Mouse (Mus musculus) gastrocnemius, postnatal 25 days (tissue): ENCODE measurements at regions not wholly inside any gene's neighbourhood (a gene's known extent, or its start where the extent isn't known, plus 50 kb on each side); places are given as distances from the start of the nearest gene placed in this dataset.

Experiments used
- DNase-seq: peaks from one replicate; pipeline ENCODE4 v3.0.0; 2022

DNA sequence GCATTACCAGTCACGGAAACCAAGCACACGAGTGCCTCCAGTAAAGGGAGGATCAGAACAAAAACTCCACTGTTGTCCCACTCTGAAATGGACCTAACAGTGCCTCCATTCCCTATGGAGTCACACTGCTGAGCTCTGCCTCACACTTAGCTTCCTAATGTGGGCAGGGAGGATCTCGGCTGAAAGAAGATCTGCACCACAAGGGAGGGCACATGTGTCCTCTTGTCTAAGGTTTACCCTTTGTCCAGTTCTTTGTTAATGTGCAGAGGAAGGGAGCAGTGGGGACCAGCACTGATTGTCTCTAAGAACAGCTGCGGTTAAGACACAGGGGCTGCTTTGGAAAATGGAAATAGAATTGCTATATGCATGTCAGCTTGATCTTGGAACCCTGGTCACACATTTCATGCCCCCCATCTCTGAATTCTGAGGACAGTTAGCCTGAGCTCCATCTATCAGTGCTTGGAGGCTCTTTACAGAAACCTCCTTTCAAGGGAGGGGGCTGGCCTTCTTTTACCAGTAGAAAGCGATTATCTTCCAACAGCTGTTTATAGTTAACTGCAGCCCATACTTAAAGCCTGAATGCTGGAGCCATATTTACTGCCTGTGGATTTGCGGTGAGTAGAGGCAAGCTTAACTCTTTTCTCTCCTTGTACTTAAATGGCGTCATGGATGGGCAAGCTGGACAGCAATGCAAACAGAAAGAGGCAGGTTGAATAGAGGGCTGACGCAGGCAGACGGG, 485.5 kb upstream of the Cdh11 start:
- DNase-seq: no peak

DNA sequence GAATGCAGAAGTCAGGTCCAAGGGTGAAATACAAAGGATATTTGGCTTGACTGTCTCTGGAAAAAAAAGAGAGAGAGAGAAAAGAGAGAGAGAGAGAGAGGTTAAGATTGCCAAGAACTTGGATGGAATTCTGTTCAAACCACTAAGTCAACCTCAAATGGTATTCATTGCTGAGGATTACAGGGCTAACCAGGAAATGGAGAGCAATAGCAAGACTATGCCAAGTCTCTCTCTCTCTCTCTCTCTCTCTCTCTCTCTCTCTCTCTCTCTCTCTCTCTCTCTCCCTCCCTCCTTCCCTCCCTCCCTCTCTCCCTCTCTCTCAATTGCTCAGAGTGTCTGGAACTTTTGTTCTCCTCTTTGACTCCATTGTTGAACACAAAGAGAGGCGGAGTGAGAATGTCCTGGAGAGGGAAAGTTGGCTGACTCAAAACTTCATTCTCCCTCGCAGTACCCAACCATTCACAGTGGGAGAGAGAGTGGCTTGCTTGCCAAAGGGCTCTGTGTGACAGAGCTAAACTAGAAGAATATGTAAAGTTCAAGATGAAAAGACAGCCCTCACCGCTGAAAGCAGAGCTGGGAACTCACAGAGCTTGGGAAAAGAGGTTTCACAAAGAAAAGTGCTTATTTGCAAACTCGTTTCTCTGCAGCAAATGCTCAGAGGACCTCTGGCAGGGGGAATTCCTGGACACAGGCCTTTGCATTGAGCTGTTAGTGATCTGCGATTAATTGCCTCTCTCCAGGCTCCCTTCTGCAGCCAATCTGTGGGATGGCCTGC, 487.1 kb upstream of the Cdh11 start:
- DNase-seq: no peak

DNA sequence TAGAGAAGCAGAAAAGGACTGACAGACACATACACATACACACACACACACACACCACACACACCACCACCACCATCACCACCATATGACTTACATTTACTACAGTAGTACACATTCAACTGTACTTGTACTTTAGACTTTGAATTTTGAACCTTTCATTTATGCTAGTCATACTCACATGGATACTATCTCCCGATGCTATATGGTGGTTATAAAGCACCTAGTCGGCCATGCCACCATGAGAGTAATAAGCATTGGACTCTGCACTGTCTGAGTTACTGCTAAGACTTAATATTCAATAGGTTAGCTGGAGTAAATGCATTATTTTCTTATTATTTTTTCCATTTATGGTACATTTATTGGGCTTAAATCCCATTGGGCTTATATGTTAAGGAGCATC, 488.0 kb upstream of the Cdh11 start:
- no peak for DNase-seq

DNA sequence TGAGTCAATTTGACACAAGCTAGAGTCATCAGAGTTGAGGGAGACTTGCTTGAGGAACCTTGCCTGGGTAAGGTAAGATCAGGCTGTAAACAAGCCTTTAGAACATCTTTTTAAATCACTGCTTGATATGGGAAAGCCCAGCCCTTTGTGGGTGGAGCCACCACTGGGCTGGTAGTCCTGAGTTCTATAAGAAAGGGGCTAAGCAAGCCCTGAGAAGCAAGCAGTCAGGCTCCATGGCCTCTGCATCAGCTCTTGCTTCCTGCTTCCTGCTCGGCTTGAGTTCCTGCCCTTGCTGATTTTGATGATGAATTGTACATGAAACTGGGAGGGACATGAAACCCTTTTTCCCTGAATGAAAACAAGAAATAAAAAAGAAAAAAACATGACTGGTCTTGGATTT, 496.4 kb upstream of the Cdh11 start:
- DNase-seq: no peak

DNA sequence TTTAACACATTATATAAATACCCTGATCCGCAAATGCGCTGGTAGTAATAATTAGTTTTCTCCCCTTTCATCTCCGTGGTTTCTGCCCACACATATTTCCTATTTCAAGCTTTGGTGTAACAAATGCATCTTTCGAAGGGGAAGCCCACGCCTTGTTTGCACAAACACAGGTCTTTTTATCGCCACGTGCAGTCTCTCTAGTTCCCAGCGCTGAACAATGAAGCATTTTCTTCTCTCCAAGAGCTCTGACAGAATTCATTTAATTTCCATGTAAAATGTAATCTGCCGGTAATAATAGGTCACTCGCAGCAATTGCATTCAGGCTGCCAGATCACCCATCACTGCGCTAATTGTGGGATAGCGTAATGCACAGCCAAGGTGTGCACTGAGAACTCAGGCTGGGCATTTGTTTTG, 503.1 kb upstream of the Cdh11 start:
- DNase-seq: no peak

DNA sequence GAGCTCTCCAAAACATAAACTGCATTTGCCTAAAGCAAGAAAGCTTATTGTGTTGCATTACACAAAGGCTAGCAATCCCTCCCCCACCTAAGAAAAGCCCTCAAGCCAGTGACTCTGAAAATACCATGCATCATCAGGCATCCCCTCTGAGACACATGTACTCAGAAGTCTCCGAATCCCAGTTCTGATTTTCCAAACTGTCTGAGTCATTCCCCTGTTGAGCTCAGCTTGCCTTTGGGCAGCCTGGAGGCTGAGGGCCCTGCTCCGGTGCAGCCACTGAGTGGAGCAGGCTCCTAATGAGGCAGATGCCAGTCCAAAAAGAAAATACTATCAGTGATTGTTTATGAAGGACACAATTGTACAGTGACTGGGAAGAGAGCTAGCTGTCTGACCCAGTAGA, 507.5 kb upstream of the Cdh11 start:
- no peak for DNase-seq

DNA sequence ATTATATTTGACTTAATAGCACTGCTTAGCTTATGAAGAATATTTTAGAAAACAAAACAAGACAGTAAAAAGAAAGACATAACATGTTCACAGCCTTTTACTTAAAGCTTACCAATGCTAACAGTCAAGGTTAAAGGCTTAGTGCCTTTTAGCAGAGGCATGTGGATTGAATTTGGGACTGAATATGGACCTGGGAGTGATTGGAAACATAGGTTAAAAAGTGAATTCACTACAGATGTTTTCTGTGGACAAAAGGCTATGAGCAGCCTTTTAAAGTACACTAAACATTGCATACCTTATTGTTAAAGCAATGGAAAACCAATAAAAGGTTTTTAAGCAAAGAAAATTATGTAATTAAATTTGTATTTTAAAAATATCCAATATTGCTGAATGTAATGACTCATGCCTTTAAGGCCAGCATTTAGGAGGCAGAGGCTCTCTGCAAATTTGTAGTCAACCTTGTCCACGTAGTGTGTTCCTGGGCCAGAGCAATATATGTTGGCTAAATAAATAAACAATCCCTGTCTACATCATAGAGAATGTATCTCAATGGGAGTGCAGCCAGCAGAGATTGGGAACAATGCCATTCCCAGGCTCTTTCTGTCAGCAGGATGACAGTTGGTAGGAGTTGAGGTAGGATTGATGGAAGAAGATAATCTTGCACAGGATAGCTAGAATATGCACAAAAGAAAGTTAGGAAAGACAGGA, 521.2 kb upstream of the Cdh11 start:
- no peak for DNase-seq

DNA sequence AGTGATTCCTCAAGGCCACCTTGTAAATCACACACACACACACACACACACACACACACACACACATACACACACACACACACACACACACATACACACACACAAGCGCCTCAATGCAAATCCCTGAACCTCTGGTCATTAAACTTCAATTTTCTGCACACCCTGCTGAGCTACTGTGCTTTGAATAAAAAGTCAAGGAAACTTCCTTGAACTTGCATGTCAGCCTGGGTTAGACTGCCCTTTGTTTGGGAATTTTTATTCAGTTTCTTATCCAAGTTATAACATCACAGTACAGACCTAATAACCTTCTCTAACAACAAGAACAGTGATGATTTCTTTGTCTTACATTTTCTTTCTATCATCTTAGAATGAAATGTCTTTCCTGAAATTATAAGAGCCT, 528.1 kb upstream of the Cdh11 start:
- no peak for DNase-seq

DNA sequence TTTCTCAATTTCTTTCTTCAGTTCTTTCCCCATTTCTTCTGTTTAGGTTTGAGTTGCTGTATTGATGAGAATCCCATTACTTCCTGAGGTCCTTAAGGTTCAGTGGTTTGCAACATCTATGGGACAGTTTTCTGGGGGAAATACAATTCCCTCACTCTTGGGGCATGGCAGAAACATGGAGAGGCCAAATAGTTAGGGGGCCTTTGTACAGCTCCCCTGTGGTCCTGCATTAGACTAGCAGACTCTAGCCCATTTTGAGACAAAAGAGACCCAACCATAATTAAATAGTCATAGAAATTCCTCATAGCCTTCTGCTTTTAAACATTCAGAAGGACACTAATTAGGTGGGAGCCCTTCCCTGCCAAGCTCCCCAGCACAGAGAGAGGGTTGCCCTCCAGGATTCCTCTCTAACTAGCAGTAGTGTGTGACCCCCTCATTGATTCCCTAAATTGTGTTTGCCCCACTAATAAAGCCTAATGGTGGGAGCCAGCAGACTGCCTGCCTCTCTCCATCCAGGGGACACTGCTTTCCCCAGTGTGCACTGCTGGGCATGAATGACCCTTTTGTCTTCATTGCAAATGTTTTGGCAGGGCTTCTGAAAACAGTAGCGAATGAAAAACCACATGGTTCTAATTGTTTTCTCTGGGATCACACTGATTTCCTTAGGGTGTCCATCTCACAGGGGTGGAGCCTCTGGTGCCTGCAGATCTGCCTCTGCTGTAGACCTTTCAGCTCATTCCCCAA, 529.0 kb upstream of the Cdh11 start:
- DNase-seq: no peak

DNA sequence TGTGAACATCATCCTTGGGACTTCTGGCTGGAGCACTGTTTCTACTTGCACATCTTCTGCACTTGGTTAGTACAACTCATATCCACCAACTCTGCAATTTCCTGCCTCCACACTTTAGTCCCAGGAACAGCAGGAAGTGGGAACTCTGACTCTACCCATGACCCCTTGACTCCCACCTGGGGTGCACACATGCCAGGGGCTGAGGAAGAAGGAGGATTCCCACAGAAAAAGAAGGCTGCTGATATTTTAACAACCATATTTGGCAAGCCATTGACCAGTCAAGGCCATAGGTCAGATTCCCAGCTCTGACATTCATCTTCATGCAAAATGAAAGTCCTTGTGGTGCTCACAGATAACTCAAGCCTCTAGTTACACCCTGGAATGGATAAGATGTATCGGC, 530.3 kb upstream of the Cdh11 start:
- no peak for DNase-seq

DNA sequence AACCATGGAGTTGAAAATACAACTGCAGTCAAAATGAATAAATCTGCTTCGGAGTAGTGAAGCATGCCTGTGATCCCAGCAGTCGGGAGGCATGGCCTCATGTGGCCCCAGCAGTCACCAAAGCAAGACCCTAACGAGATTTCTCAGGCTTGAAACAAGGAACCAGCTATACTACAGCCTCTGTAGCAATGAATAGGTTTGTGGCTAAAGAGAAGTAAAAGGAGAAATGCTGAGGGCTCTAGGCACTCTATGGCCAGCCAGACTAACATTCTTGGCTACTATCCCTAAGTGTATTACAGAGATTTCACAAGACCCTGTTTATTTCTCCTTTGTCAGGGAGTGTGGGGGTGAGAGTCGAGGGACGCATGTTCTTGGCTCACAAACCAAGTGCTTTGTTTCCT, 531.2 kb upstream of the Cdh11 start:
- no peak for DNase-seq

DNA sequence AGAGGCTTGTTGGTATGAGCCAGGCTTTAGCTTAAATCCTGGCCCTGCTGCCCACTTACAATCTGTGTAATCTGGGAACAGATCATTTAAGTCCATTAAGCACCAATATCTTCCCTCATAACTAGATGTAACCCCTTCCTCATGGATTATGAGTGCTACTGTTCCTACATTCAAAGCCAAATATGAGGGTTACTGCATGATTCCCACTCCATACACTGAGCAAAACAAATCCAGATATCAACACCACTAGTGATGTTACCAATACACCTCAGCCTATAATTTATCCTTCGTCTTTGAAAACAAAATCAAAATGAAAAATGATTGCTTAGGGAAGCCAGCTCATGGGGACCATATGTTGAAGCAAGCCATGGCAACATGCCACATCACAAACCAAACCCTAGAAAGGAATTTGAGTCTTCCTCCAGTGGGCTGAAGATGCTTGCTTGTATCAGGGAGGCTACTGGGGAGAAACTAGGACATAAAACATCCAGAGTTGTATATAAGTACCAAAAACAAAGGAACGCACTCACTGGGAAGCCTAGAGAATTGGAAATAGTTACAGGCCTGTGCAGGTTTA, 531.8 kb upstream of the Cdh11 start:
- no peak for DNase-seq

DNA sequence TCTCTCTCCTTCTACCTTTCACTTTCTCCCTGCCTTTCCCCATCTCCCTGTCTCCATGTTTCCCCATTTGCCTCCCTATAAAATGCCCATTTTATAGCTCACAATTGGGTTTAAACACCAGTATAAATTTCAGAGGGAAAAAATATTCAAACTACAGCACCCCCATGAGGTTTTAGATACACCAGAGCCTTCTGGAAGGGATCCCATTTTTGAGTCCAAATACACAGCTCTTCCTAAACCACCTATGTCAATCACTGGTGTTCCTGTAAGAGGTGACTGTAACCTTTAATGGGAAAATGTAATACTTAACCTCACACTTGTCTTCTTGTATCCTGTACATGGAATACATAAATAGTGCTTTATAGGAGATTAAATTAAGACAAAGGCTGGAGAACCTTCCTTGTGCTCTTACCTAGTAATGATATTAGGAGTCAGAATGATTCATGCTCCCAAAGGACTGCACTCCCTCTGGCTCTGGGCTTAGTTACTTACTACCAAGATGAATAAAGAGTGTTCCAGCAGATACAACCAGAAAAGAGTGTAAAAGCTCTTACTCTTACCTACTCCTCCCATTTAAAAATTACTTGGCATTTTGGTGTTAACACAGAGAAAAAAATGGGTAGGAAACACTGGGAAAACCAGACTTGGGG, 538.7 kb upstream of the Cdh11 start:
- no peak for DNase-seq

DNA sequence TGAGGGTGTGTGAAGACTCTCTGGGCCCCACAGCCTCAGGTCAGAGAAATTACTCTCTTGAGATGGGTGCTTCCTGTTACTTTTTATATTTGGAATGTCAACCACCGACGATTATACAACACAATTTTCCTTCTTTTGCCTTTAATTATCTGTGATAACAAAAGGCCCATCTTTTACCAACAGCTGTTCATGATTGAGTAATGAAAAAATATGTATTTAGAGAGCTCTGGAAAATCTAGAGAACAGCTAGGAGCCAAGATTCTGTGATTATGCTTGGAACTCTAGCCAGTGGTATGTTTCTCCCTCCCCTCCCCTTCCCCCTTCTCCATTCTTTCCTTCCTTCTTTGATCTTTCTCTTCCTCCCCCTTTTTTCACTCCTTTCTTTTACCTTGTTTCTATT, 546.0 kb upstream of the Cdh11 start:
- no peak for DNase-seq

DNA sequence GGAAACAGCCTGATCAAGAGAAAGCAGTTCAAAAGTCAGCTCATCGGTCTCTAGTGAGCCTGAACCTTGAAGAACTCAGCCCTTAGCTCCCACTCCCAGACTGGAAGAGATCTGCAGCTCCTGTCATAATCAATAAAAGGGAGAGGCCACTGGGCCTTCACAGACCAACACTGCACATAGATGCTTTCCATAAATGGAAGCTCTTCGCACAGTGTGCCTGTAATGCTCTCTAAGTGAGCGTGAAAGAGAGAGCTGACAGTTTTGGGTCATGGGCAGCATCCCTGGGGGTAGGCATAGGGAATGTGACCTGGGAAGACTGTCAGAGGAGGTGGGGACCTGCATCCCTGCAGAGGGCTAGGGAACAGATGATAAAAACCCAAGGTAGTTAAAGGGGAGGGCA, 551.9 kb upstream of the Cdh11 start:
- no peak for DNase-seq

DNA sequence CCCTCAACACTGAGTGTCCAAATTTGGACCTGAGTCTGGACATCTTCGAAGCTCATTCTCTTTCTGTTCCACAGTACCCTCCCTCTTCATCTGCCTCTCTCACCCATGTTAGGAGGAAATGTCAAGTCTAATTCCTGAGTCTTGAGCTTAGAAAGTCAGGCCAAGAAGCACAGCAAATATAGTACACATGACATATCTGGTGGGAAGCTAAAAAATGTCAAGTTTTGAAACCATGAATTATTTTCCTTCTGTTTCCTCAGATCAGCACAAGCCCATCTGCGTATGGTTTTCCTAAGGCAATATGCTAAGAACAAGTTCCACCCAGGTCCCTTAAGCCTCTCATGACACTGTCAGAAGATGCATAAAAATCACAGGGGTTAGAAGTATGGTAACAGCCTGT, 553.6 kb upstream of the Cdh11 start:
- DNase-seq: no peak

DNA sequence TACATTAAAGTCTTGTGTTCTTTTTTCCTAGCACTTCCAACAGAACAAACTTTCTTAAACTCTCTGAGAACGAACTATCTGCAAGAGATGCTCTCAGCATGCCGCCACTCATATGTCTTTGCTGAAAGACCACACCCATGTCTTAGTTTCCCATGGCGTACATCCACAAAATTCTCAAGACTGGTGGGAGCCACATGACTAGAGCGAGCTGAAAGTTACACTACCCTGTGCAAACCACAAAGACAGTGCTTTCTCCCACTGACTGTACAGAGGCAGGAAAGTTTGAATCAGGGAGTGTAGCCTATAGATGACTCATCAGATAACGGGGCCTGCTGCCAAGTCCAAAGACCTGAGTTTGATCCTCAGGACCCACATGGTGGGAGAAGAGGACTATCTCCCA, 554.5 kb upstream of the Cdh11 start:
- DNase-seq: no peak

DNA sequence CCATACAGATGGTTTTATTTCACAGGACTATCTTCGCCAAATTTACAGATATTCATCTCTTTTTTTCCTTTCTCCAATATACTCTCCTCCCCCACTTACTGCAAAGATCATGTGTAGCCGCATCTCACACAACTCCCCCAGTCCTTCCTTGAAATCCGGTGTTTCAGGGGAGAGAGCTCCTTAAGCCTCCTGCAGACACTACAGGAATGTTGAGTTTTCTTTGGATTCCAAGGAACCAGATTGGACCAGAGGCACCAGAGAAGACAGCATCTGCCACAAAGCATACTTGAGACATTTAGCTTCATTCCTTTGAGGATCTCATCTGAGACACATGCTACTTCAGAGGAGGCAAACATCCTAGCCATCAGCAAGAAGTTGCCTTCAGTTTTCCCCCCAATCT, 558.4 kb upstream of the Cdh11 start:
- DNase-seq: no peak

DNA sequence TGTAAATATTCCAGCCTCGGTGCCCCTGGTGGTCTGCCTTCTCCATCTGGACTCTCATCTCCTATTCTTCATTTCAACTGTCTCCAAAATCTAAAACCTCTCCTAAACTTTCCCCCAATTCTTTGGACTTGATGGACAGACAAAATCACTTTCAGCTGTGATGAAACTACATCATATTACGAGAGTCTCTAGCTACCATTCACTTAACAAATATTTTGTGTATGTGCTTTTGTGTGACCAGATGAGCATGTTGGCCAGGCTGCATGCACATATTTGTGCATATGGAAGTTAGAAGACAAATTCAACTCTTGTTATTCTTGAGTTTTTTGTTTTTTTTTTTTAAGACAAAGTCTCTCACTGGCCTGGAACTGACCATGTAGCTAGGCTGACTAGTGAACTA, 559.4 kb upstream of the Cdh11 start:
- no peak for DNase-seq

DNA sequence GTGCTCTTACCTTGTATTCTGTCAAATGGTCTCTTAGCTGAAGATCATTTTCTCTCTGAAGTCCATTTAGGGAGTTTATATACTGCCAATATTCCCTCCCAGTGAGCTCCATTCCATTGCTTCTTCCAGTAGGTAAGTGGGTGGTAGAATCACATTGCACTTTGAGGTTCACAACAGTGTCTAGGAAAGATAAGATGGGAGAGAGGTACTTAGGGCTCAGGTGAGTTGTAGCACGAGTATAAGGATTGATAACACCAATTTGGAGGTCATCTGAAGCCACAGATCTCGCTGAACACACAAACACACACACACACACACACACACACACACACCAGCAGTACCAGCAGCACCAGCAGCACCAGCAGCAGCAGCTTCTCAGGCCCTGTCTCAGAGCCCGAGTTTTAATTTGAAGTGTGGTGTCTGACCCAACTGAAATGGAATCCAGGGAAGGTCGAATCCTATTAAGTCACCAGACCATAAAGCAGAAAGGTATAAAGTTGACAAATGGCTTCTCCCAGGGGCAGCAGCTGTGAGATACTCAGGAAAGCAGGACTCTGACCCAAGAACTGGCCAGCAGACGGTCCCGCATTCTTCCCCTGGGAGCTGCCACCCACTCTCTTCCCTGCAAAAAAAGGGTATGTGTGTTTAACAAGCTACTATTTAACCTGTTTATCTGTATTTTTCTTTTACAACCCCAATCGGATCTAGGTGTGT, 561.9 kb upstream of the Cdh11 start:
- DNase-seq: no peak

DNA sequence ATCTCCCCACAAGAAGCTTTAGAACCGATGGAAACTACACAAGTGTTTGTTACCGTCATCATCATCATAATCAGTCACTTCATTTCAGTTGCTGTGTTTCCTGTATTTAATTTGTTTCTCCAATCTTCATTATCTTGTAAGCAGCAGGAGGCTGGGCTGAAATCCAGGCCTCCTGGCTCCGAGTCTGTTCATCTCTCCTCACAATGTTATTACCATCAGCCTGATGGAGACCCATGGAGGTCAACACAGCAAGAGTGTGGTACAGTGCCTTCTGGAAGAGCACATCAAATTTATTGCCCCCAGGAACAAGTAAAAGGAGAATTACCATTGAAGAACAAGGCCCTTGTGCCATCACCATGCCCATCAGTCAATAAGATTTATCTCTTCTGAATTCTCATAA, 576.3 kb upstream of the Cdh11 start:
- DNase-seq: no peak
